Mouse (Mus musculus) heart, postnatal 0 days (tissue): ENCODE measurements around the gene Nav2.

Source experiments
- CTCF ChIP-seq: IDR thresholded peaks from 2 replicates; pipeline ENCODE4 v1.5.1; 2016; ENCODE audit warnings: antibody characterized with exemption, control low read depth, low read depth
- EP300 ChIP-seq: IDR thresholded peaks from 2 replicates; pipeline ENCODE4 v1.6.1; 2016; ENCODE audit warnings: antibody characterized with exemption, low read depth

DNA sequence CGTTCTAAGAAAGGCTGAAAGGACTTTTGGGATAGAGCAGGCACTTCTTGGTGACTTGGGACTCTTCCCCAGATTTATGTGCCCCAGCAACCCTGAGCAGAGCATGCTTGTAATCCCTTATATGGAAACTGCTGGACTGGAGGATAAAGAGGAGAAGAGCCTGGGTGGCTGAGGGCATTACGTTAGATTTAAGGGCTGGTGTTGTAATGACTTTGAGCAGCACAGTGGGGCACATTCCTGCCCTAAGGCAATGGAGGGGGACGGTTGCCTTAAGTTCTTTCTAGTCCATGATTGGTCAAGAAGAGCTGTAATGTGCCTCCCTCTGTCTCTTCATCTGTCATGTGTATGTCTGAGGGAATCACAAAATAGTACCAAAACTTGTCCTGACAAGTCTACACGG is 651.5 kb downstream of the Nav2 start:
- no peak for TF ChIP-seq CTCF
- no peak for TF ChIP-seq EP300
